Mouse (Mus musculus): Measurements from ENCODE around the gene Ist1. TPM values are rescaled to one million over a fixed set of nuclear protein-coding genes. Genes with fewer than 3 reads are reported as not detected.

Gene Ist1
- total and polyA plus RNA-seq, 2 experiments: 26.1 to 31.9 TPM

GRCm38 (mm10) chr8:109694154-109694553, 1.1 kb upstream of the Ist1 start:
- H3K79me2 ChIP-seq (ENCODE audit: control insufficient read depth, insufficient read depth, low read length): peaks cover 20% of the 10 kb centered on the region
- TF ChIP-seq CTCF (IDR thresholded peaks at IDR 0.05; ENCODE audit: low read depth, low read length): no peak
- no peak for TF ChIP-seq POLR2A (IDR thresholded peaks at IDR 0.05; ENCODE audit: extremely low read depth, insufficient read depth, low read length)
- no peak for DNase-seq (ENCODE audit: extremely low read depth, low read depth, low spot score)
- H3K27me3 ChIP-seq (ENCODE audit: control insufficient read depth, insufficient read depth, low read length): no peaks in the 10 kb centered on the region
- H3K4me3 ChIP-seq (ENCODE audit: insufficient read depth, low read depth, low read length): no peak overlapping the region
- no peak overlapping the region for H3K9ac ChIP-seq (ENCODE audit: low read depth, low read length)
- no peak overlapping the region for H3K27ac ChIP-seq (replicated peaks; ENCODE audit: insufficient read depth, low read depth, low read length)
- H3K36me3 ChIP-seq (ENCODE audit: control insufficient read depth, insufficient read depth, low read length): no peaks in the 10 kb centered on the region
- 81% methylated on average over 6 of the region's 6 CpGs for WGBS
- H3K4me1 ChIP-seq (ENCODE audit: control insufficient read depth, insufficient read depth, low read length): peaks cover 13% of the 10 kb centered on the region

GRCm38 (mm10) chr8:109692443-109693145, 466 bp downstream of the Ist1 start:
- TF ChIP-seq POLR2A (IDR thresholded peaks at IDR 0.05; ENCODE audit: extremely low read depth, insufficient read depth, low read length): 0 out of 2 replicates have a peak, but pooled peaks have one; percentile 14
- no peak for TF ChIP-seq CTCF (IDR thresholded peaks at IDR 0.05; ENCODE audit: low read depth, low read length)
- Histone ChIP-seq H3K27me3 (ENCODE audit: control insufficient read depth, insufficient read depth, low read length) (no peaks in the 10 kb centered on the region), H3K36me3 (ENCODE audit: control insufficient read depth, insufficient read depth, low read length) (no peaks in the 10 kb centered on the region), H3K4me1 (ENCODE audit: control insufficient read depth, insufficient read depth, low read length) (peaks cover 13% of the 10 kb centered on the region), H3K4me3 (ENCODE audit: insufficient read depth, low read depth, low read length) (peak overlapping the region; percentile 82), H3K79me2 (ENCODE audit: control insufficient read depth, insufficient read depth, low read length) (peaks cover 27% of the 10 kb centered on the region), H3K27ac (replicated peaks; ENCODE audit: insufficient read depth, low read depth, low read length) (peak overlapping the region; percentile 76), H3K9ac (ENCODE audit: low read depth, low read length) (peak overlapping the region; percentile 85)
- peak; percentile 55 for DNase-seq (ENCODE audit: extremely low read depth, low read depth, low spot score)
- under 1% methylated on average over 38 of the region's 38 CpGs for WGBS

GRCm38 (mm10) chr8:109691769-109692168, 1.3 kb downstream of the Ist1 start:
- no peaks in the 10 kb centered on the region for H3K36me3 ChIP-seq (ENCODE audit: control insufficient read depth, insufficient read depth, low read length)
- no peak overlapping the region for H3K4me3 ChIP-seq (ENCODE audit: insufficient read depth, low read depth, low read length)

DNA sequence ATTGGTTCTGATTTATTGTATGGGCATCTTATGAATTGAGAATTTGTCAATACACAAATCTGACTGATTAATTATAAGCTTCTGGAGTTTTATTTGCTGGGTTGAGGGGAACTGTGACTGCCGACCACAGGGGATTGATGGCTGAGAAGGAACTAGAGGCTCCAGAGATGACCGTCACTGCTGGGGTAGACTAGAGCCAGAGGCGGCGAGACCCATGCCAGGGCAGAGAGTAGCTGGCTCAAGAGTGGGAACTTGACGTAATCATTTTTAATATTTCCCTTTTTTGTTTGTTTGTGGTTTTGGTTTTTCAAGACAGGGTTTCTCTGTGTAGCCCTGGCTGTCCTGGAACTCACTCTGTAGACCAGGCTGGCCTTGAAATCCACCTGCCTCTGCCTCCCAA, 5.8 kb downstream of the Ist1 start:
- DNase-seq (ENCODE audit: extremely low read depth, low read depth, low spot score): no peak
- 84% methylated on average over 5 of the region's 5 CpGs for WGBS

More at GRCm38 (mm10) chr8:109691769-109692168, 1.3 kb downstream of the Ist1 start:
- no peak for DNase-seq (ENCODE audit: extremely low read depth, low read depth, low spot score)
- H3K27me3 ChIP-seq (ENCODE audit: control insufficient read depth, insufficient read depth, low read length): no peaks in the 10 kb centered on the region
- peaks cover 13% of the 10 kb centered on the region for H3K4me1 ChIP-seq (ENCODE audit: control insufficient read depth, insufficient read depth, low read length)
- peaks cover 34% of the 10 kb centered on the region for H3K79me2 ChIP-seq (ENCODE audit: control insufficient read depth, insufficient read depth, low read length)
- no peak overlapping the region for H3K9ac ChIP-seq (ENCODE audit: low read depth, low read length)
- TF ChIP-seq POLR2A (IDR thresholded peaks at IDR 0.05; ENCODE audit: extremely low read depth, insufficient read depth, low read length) (no peak), CTCF (IDR thresholded peaks at IDR 0.05; ENCODE audit: low read depth, low read length) (0 out of 2 replicates have a peak, but pooled peaks have one; percentile 15)
- WGBS: 50% methylated on average over 5 of the region's 5 CpGs
- H3K27ac ChIP-seq (replicated peaks; ENCODE audit: insufficient read depth, low read depth, low read length): no peak overlapping the region

DNA sequence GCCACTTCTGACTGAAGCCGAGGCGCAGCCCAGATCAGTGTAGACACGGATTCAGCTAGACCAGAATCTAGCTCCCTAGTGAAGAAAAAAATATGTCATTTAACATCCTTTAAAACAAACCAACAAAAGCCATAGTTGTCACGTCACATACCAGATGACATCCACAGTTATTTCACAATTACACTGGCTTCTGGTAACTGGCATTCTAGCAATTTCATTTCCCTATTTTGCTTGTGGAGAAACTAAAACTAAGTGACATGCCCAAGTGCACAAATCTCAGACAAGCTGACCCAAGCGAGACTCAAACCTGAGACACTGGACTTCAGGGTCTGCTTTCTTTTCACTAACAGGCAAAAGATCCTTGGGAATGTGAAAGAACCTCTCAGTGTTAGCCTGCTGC, 10.9 kb downstream of the Ist1 start:
- H3K36me3 ChIP-seq (ENCODE audit: control insufficient read depth, insufficient read depth, low read length): peaks cover 43% of the 10 kb centered on the region
- H3K4me1 ChIP-seq (ENCODE audit: control insufficient read depth, insufficient read depth, low read length): peaks cover 7% of the 10 kb centered on the region; the same call in 1 of the 2 replicates
- H3K79me2 ChIP-seq (ENCODE audit: control insufficient read depth, insufficient read depth, low read length): peaks cover 17% of the 10 kb centered on the region; the same call in 1 of the 2 replicates
- no peak overlapping the region for H3K9ac ChIP-seq (ENCODE audit: low read depth, low read length)
- TF ChIP-seq POLR2A (IDR thresholded peaks at IDR 0.05; ENCODE audit: extremely low read depth, insufficient read depth, low read length) (no peak), CTCF (IDR thresholded peaks at IDR 0.05; ENCODE audit: low read depth, low read length) (no peak)
- DNase-seq (ENCODE audit: extremely low read depth, low read depth, low spot score): peak; percentile 35
- 88% methylated on average over 5 of the region's 5 CpGs for WGBS
- no peak overlapping the region for H3K4me3 ChIP-seq (ENCODE audit: insufficient read depth, low read depth, low read length)
- no peaks in the 10 kb centered on the region for H3K27me3 ChIP-seq (ENCODE audit: control insufficient read depth, insufficient read depth, low read length)
- H3K27ac ChIP-seq (replicated peaks; ENCODE audit: insufficient read depth, low read depth, low read length): no peak overlapping the region

More for the DNA sequence above, 5.8 kb downstream of the Ist1 start:
- no peak for TF ChIP-seq POLR2A (IDR thresholded peaks at IDR 0.05; ENCODE audit: extremely low read depth, insufficient read depth, low read length)
- Histone ChIP-seq H3K9ac (ENCODE audit: low read depth, low read length) (no peak overlapping the region), H3K27me3 (ENCODE audit: control insufficient read depth, insufficient read depth, low read length) (no peaks in the 10 kb centered on the region), H3K27ac (replicated peaks; ENCODE audit: insufficient read depth, low read depth, low read length) (no peak overlapping the region), H3K36me3 (ENCODE audit: control insufficient read depth, insufficient read depth, low read length) (peaks cover 4% of the 10 kb centered on the region; the same call in 1 of the 2 replicates), H3K4me3 (ENCODE audit: insufficient read depth, low read depth, low read length) (no peak overlapping the region), H3K4me1 (ENCODE audit: control insufficient read depth, insufficient read depth, low read length) (peaks cover 17% of the 10 kb centered on the region), H3K79me2 (ENCODE audit: control insufficient read depth, insufficient read depth, low read length) (peaks cover 43% of the 10 kb centered on the region)

DNA sequence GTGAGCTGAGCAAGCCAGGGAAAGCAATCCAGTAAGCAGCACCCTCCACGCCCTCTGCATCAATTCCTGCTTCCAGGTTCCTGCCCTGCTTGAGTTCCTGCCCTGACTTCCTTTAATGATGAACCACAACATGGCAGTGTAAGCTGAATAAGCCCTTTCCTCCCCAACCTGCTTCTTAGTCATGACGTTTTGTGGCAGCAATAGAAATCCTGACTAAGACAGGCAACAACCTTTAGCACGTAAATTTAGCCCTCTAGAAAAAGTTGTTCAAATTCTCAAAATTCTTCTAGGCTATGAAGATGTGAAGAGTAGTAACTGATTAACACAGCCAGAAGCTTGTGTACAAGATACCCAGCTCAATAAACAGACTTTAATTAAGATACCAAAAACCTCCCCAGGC, 11.5 kb downstream of the Ist1 start:
- DNase-seq (ENCODE audit: extremely low read depth, low read depth, low spot score): no peak
- peaks cover 13% of the 10 kb centered on the region; the same call in 1 of the 2 replicates for H3K79me2 ChIP-seq (ENCODE audit: control insufficient read depth, insufficient read depth, low read length)
- peaks cover 49% of the 10 kb centered on the region for H3K36me3 ChIP-seq (ENCODE audit: control insufficient read depth, insufficient read depth, low read length)
- no peak overlapping the region for H3K4me3 ChIP-seq (ENCODE audit: insufficient read depth, low read depth, low read length)
- H3K4me1 ChIP-seq (ENCODE audit: control insufficient read depth, insufficient read depth, low read length): peaks cover 7% of the 10 kb centered on the region; the same call in 1 of the 2 replicates
- no peak overlapping the region for H3K9ac ChIP-seq (ENCODE audit: low read depth, low read length)
- H3K27ac ChIP-seq (replicated peaks; ENCODE audit: insufficient read depth, low read depth, low read length): no peak overlapping the region
- 65% methylated on average over 3 of the region's 3 CpGs for WGBS
- no peak for TF ChIP-seq CTCF (IDR thresholded peaks at IDR 0.05; ENCODE audit: low read depth, low read length)
- no peak for TF ChIP-seq POLR2A (IDR thresholded peaks at IDR 0.05; ENCODE audit: extremely low read depth, insufficient read depth, low read length)
- H3K27me3 ChIP-seq (ENCODE audit: control insufficient read depth, insufficient read depth, low read length): no peaks in the 10 kb centered on the region

Data from liver, adult 2 months (tissue).